Mouse (Mus musculus): Measurements from ENCODE around the gene Pnp2.
"Not testable (repeated sequence)": the region's sequence is repeated elsewhere in the genome, so short reads cannot be mapped to it uniquely, and the experiment has no call there.

Pnp2 gene

DNA sequence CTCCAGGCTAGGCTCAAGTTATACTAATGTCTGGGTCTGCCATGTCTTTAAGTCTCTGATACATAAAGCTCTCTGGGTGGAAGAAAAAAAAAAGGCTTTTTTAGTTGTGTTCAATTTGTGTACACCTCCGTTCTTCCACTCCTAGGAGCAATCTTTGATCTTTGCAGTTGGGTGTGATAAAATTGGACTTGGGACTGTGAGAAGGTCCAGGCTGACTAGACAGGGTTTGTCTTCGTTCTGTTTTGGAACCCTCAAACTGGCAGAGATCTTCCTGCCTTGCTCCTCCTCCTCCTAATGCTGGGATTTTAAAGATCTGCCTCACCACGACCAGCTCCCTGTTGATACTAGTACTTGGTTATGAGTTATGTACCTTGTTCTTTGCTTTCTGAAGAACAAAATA, 1.4 kb downstream of the Pnp2 start:
- DNase-seq (ENCODE audit: low read depth, low spot score) = not testable (repeated sequence)

DNA sequence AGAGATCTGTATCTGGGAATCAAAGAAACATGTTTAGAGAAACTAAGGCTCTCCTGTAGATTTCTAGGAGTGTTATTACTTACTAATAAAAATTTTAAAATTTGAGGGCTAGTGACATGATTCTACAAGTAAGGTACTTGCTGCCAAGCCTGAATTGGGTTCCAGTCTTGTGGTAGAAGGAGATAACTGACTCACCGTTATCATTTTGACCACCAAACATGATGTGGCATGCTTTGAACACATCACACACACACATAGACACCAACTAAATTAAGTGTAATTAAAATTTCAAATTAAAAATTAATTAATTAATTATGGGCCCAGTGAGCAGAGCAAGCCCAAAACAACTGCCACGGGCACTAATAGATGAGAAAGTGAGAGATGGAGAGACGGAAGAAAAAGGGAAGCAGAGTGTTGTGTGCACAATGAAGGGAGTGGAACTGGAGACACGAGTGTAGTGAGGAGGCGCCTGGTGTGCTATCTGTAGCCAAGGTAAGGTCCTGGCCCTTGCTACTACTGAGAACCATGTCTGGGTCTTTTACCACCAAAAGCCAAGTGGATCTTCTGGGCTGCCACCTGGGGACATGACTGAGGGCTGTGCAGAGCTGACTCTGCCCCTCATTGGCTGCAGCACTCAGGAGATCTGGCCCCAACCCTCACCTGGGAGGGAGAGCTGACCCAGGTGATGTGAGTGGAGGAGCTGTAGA, 2.6 kb downstream of the Pnp2 start:
- not testable (repeated sequence) for DNase-seq (ENCODE audit: low read depth, low spot score)

GRCm38 (mm10) chr14:50968216-50968980, 12.6 kb downstream of the Pnp2 start:
- no peak for DNase-seq (ENCODE audit: low read depth, low spot score)

DNA sequence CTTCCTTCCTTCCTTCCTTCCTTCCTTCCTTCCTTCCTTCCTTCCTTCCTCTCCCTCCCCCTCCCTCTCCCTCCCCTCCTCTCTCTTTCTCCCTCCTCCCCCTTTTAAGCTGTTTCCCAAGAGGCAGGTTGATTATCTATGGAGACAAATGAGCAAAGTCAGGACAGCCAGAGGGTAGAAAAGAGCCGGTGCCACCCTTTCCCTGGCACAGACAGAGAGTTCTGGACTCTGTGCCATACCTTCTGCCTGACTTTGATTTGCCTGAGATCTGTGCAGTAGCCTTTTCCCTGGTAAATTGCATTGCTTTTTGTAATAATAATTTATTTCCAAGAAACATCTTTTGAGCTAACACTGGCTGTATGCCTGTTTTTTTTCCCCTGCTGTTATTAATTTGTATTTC, 13.2 kb downstream of the Pnp2 start:
- DNase-seq (ENCODE audit: low read depth, low spot score) = no peak

DNA sequence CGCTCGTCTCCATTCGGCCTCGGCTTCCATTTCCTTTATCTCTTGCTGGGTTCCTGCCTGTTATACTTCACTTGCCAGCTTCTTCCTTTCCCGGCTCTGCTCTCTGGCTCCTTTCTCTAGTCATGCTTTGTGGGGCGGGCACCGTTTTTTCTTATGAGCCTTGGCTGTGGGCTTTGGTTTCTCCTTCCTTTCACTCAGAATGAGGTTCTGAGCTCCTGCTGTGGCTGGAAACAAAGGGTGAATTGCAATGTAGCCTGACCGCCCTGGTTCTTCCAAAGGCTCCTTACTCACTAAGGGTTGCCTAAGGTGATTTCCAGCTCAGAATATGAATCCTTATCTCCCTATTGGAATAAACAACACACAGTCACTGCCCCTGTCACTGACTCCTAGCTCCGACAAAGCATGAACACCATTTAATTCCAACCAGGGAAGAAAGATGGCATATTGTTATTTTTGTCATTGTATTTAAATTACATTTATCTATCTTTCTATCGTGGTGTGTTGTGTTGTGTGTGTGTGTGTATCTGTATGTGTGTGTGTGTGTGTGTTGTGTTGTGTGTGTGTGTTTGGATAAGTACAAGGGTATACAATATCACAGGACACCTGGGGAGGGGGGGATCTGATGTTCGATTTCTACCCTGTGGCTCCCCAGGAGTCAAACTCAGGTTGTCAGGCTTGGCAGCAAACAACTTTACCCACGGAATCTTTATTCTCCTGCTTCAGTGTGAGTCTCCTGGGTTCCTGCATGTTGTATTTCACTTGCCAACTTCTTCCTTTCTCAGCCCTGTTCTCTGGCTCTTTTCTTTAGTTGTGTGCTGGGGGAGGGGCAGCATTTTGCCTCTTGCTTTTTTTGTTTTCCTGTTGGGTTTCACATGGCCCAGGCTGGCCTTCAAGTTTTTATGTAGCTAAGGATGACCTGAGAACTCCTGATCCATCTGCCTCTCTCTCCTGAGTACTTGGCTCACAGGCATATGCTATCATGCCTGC, 14.1 kb downstream of the Pnp2 start:
- DNase-seq (ENCODE audit: low read depth, low spot score) = no peak

GRCm38 (mm10) chr14:50970822-50971221, 15.0 kb downstream of the Pnp2 start:
- no peak for DNase-seq (ENCODE audit: low read depth, low spot score)

DNA sequence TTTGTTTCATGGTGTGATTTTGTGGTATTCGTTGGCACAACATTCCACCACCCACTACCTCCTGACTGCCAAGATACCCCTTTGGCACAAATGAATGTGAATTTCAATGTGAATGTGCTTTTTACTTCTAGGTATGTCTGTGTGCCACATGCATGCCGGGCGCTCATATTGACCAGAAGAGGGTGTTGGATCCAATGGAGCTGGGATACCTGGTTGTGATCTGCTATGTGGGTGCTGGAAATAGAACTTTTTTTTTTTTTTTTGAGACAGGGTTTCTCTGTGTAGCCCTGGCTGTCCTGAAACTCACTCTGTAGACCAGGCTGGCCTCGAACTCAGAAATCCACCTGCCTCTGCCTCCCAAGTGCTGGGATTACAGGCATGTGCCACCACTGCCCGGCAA, 17.3 kb downstream of the Pnp2 start:
- DNase-seq (ENCODE audit: low read depth, low spot score) = not testable (repeated sequence)

- no peak for DNase-seq (ENCODE audit: low read depth, low spot score)
These were observed 17.9 kb downstream of the Pnp2 start for GRCm38 (mm10) chr14:50973700-50974099.

GRCm38 (mm10) chr14:50975001-50975400, 19.2 kb downstream of the Pnp2 start:
- no peak for DNase-seq (ENCODE audit: low read depth, low spot score)

- no peak for DNase-seq (ENCODE audit: low read depth, low spot score)
These were observed 20.9 kb downstream of the Pnp2 start for GRCm38 (mm10) chr14:50976674-50977073.

GRCm38 (mm10) chr14:50978451-50978850, 22.7 kb downstream of the Pnp2 start:
- not testable (repeated sequence) for DNase-seq (ENCODE audit: low read depth, low spot score)

GRCm38 (mm10) chr14:50979631-50980030, 23.8 kb downstream of the Pnp2 start:
- DNase-seq (ENCODE audit: low read depth, low spot score) = no peak

DNA sequence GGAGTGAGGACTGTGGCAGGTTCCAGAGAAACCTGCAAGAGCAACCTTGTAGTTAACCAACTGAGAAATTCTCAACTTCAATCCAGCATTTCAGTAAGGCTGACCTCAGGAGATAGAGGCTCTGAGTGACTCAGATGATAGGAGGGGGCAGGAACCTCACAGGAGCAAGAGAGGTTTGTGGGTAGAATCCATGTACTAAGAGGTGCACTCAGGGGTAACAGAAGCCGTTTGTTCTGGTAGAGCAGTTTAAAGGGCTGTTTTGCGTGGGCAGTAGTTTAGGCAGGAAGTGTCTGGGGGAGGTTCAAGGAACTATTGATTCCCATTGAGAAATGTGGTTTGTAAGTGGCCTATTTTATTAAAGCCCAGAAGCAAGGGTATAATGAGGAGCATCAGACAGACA, 25.4 kb downstream of the Pnp2 start:
- DNase-seq (ENCODE audit: low read depth, low spot score) = no peak

DNA sequence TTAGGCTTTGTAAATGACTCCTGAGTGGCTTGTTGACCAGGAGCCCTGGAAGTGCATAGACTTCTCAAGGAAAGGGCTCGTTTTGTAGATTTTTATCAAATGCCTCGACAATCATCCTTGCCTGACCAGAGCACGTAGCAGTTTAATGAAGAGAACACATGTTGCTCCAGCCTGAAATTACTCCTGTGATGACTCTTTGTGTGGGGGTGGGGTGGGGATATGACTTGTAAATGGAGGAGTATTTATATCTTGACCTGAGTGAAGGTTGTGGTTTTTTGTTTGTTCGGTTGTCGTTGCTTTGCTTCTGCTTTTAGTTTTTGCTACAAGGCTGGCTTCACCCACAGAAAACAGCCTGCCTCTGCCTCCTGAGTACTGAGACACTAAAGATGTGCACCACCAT, 26.0 kb downstream of the Pnp2 start:
- no peak for DNase-seq (ENCODE audit: low read depth, low spot score)

GRCm38 (mm10) chr14:50987668-50988067, 31.9 kb downstream of the Pnp2 start:
- no peak for DNase-seq (ENCODE audit: low read depth, low spot score)

GRCm38 (mm10) chr14:50991037-50991436, 35.2 kb downstream of the Pnp2 start:
- no peak for DNase-seq (ENCODE audit: low read depth, low spot score)

- no peak for DNase-seq (ENCODE audit: low read depth, low spot score)
These were observed 41.3 kb downstream of the Pnp2 start for GRCm38 (mm10) chr14:50997088-50997487.

GRCm38 (mm10) chr14:50997999-50998666, 42.3 kb downstream of the Pnp2 start:
- no peak for DNase-seq (ENCODE audit: low read depth, low spot score)

- DNase-seq (ENCODE audit: low read depth, low spot score) = no peak
These were observed 51.5 kb downstream of the Pnp2 start, which contains the start of gene Rnase10 for GRCm38 (mm10) chr14:51007152-51007801. Gene Rnase10, plus strand, starts transcription at chr14:51007751.

DNA sequence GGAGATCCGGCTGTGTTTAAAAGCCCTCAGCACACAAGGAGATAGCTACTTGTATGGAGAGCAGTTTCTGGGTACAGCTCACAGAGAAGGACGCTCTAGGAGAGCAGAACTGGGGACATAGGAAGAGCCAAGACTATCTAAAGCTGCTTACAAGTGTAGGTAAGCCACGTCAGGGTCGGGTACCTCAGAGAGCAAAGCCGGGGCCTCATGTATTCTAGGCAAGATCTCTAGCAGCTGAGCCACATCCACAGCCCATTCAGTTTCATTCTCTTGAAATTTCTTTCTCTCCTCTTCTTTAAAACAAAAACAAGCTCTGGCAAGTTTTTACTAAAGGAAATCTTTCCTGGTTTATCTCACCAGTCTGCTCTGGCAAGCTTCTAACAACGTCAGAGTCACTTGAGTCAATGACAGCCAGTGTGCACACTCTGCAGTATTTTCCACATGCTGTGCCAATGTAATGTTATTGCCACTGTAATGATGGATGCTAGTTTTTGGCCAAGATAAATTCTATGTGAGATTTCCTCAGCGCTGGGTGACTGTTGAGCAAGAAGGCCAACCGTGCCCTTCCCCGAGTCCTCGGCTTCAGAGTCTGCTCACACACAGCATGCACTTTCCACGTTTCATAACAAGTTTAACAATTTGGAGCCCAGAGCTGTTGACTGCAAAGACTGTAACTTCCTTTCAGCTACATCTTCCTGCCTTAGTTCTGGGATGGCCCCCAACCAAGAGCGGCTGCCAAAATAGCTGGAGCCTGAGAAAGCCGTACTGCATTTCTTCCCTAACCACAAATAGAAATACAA, 52.3 kb downstream of the Pnp2 start:
- DNase-seq (ENCODE audit: low read depth, low spot score) = no peak

All from forelimb bud, embryonic 11.5 days (tissue).